Mouse (Mus musculus) spleen, adult 2 months (tissue): ENCODE measurements at regions not wholly inside any gene's neighbourhood (a gene's known extent, or its start where the extent isn't known, plus 50 kb on each side); places are given as distances from the start of the nearest gene placed in this dataset.

ENCODE experiments used
- CTCF ChIP-seq: fragments of 200-500 bp; IDR thresholded peaks from 2 replicates; pipeline ENCODE4 v1.5.1; 2011; ENCODE audit warnings: mild to moderate bottlenecking, inconsistent platforms; ENCODE audit not compliant: insufficient read depth, insufficient read length, insufficient replicate concordance; ENCODE audit errors: extremely low read depth
- POLR2A ChIP-seq: fragments of 200-500 bp; IDR thresholded peaks from 2 replicates; pipeline ENCODE4 v1.6.1; 2011; ENCODE audit warnings: low read depth, low read length, inconsistent platforms

DNA sequence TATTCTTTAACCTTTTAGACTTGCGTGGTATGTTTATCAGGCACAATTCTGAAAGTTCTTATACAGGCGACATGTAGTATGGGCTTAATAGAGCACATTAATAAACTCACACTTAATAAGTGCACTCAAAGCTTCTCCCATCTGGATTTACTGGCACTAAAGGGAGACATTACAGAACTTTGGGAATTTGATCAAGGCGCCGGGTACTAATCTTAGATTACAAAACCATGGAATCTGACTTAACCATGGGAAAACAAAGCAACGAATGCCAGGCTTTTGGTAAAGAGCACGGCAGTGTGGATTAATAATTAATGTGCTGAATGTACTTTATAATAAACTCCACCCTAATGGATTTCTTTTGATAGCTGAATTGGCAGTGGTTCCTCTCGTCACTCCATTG lies 196.5 kb upstream of the Pkn2 start:
- TF ChIP-seq CTCF (no peak), POLR2A (no peak)
